Mouse (Mus musculus): ENCODE data around the gene Tecr.
A peak's percentile ranks its signal among the peaks of the same experiment; 100 is the strongest.

Gene Tecr

GRCm38 (mm10) chr8:83607661-83608397 is at the start of gene Tecr, which contains the start of gene Dnajb1:
Tecr (minus strand) TSS chr8:83607971.
Dnajb1 (plus strand) TSS chr8:83608193.
- peak; percentile 99 for DNase-seq

DNA sequence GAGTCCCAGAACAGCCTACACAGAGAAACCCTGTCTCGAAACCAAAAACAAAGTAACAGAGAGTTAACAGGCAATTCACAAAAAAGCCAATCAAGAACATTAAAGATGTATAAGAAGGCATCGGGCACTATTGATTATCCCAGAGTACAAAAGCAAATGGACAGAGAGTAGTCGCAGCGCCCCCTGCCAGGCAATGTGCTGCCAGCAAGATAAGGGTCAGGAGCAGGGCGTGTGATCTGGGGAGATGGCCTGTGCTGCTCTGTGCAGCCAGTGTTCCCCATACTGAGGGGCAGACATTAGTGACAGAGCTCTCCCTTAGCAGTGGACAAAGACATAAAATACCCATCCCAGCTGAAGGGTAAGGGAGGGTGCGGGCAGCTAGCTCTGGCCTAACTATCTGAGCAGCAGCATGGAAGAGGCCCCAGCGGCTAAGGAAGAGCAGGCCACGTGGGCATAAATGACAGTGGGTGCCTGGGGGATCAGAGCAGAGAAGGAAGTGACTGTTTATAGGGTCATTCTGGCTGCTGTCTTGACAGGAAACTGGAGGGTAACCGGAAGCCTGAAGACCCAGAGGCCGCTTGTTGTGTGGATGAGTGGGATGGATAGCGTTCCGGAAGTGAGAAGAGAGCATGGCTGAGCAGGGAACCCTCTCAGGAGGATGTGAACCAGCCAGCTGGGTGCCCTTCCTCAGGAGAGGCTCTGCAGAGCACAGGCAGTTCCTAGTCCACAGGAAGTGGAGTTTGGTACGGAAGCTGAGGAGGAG is 48.9 kb upstream of the Tecr start:
- no peak for DNase-seq

GRCm38 (mm10) chr8:83656043-83656442 is 48.3 kb upstream of the Tecr start:
- no peak for DNase-seq

GRCm38 (mm10) chr8:83654725-83655124 is 47.0 kb upstream of the Tecr start:
- DNase-seq: no peak

DNA sequence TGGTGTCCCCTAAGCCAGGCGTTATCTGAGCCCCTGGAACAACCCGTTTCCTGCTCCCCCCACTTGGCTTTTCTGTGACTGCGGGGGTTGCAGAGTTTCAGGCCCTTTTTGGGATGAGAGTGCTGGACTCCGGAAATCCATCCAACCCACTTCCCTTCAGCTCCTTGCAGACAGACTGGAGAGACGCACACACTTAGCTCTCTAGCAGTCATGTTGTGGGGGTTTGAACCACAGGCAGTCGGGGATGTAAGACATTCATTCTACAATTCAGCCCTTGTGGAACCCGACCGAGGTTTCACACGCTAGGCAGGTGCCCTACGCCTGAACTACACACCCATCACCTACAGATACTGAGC is 45.9 kb upstream of the Tecr start:
- DNase-seq: no peak

GRCm38 (mm10) chr8:83652744-83653661 is 45.2 kb upstream of the Tecr start:
- DNase-seq: peak; percentile 26

- peak; percentile 96 for DNase-seq
These were observed 44.4 kb upstream of the Tecr start, which contains the start of gene Gipc1 for GRCm38 (mm10) chr8:83652030-83652743. Gipc1 (plus strand) TSS chr8:83652677.

DNA sequence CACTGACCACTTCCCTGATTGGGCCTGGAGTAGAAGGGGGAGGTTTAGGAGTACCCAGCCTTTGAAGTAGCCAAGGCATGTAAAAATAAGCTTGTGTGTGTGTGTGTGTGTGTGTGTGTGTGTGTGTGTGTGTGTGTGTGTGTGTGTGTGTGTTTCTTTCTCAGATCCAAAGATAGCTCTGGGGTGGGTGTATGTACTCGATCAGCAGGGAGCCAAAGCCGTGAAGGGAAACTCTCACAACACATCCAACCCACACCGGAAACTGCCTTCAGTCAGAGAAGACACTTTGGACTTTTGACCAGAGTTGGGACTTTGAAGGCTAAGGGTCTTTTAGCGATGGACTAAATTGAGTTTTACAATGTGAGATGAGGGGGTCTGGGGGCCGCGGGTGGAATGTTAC is 41.9 kb upstream of the Tecr start:
- DNase-seq: no peak

DNA sequence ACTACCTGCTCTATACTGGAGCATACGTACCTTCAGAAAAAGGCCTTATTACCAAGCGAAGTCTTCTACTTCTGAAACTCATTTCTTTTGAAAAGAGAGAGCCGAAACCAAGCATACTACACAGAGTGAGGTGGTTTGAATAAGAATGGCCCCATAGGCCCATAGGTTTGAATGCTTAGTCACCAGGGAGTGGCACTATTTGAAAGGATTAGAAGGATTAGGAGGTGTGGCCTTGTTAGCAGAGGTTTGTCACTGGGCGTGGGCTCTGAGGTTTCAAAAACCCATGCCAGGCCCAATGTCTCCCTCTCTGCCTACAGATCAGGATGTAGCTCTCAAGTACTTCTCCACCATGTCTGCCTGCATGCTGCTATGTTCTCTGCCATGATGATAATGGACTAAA is 40.3 kb upstream of the Tecr start:
- no peak for DNase-seq

GRCm38 (mm10) chr8:83647511-83647910 is 39.7 kb upstream of the Tecr start:
- DNase-seq: no peak

DNA sequence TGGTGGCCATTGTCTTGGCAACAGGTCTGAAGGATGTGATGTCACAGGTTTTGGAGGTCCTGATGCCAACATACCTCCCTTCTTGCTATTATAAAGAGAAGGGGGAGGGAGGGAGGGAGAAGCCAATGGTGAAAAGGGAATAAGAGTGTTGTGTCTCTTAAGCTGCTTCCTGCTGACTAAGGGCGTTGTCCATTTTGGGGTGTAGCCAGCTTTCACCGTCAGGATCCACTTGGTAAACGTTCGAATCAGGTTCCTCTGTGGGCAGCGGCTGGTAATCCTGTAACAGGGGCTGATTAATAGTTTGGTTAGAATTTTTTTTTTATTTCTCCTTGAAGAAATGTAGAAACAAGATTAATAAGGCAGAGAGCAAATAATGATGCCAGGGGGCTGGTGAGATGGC is 31.9 kb upstream of the Tecr start:
- DNase-seq: no peak

GRCm38 (mm10) chr8:83638856-83639255 is 31.1 kb upstream of the Tecr start:
- no peak for DNase-seq

DNA sequence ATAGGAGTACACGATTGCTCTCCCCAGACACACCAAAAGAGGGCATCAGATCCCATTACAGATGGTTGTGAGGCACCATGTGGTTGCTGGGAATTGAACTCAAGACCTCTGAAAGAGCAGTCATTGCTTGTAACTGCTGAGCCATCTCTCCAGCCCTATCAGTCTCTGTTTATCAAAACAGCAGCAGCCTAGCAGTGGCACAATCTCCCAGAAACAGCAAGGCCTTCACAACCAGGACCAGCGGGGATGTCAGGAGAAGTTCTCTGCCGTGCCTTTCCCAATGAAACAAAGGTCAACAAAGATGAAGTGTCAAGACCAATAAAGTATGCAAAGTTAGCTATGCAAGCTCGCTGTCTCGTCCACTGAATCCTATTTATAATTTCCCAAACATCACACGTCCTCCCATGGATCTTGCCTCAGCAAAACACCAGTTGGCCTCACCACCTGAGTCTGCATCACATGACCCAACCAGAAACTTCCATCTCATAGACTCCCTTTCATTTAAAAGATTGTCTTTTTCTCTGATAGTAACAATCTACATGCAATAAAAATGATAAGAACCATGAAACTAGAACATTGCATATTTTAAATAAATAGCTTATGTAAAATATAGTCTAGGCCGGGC is 24.4 kb upstream of the Tecr start:
- no peak for DNase-seq

DNA sequence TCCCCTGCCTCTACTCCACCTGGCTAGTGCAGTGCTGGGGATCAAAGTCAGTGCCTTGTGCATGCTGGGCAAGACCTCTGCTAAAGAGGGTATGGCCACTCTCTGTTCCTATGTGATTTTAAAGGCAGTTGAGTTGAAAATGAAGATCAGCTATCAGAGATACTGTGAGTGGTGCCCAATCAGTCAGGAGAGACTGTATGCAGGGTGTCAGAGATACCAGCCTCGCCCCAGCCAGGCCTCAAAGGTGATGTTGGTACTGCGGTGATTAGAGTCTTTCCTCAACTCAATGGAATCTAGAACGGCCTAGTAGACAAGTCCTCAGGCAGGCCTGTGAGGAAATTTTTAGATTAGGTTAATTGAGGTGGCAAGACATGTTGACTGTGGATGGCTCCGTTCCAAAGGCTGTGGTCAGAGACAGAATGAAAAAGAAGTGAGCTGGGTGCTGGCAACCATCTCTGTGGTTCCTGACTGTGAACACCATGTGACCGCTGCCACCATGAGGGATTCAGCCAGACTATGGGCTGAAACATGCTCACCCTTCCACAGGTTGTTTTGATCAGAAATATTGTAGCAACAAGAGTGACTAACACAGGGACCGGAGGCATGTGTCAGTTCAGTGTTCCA is 18.0 kb upstream of the Tecr start:
- no peak for DNase-seq

DNA sequence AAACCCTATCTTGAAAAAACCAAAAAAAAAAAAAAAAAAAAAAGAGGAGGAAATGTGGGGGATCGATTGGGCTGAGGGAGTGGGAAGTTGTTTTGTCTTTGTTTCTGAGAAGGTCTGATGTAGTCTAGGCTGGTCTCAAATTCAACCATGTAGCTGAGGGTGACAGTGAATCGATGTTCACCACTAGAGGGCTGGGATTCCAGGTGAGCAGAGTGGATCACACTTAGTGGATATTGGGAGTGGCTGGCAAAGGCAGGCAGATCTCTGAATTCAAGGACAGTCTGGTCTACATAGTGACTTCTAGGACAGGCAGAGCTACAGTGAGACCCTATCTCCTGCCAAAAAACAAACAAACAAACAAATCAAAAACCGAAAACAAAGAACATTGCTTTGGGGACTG is 17.0 kb upstream of the Tecr start:
- no peak for DNase-seq

- DNase-seq: no peak
These were observed 15.8 kb upstream of the Tecr start for GRCm38 (mm10) chr8:83623549-83623948.

- DNase-seq: peak; percentile 95
These were observed 14.7 kb upstream of the Tecr start for GRCm38 (mm10) chr8:83622389-83622989.

DNA sequence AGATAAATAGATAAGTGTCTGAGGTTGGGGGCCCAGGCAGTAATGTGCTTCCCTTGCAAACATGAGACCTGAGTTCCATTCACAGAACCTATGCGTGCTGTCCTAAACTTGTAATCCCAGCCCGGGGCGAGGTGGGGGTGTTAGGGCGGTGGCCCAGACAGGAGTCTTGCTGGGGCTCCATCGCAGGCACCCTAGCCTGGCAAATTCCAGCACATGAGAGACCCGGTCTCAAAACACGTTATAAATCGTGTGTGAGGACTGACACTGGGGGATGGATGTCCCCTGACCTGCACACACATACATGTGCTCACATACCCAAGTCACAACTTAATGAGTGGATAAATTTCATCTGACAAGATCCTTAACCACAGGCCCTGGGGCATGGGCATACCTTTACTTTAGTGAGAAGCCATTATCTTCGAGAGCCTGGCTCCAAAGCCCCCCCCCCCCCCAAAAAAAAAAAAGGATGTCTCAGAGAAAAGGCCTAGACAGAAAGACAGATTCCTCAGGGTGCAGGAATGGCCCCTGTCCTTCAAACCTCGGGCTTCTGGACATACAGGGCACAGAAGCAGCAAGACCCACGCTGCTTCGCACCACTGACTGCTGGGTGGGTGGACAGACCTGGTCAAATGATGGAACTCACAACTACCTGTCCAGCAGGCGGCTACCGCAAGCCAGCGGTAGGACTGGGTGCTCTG is 14.1 kb upstream of the Tecr start:
- DNase-seq: no peak

DNA sequence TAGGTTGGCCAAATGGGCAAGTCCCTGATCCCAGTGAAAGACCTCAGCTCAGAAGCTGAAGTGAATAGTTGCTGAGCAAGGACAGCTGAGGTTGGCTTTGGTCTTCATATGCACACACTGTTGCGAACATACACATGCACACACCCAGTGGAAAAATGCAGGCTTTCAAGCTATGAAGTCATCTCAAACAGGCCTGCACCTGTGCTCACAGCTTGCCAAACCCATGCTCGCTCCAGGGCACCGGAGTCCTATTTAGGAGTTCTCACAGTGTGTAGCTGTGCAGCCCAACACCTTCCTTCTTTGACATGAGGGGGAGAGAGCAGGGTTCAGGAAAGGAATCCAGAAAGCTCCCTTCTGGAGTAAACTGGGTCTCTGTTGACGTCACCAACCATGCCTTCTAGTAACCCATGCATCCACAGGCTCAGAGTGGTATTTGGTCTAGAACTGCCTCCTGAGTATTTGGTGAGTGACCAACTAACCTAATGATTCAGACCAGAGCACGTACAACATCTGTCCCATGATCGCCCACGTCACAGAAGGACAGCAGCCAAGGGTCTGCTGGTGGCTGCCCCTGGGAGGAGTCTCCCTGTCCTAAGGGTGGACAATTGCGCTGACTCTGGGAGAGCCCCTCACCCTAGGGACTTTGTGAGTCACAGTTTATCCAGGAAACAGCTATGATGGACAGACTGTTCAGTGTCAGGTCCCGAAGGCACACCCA is 12.0 kb upstream of the Tecr start:
- no peak for DNase-seq

- DNase-seq: no peak
These were observed 10.8 kb upstream of the Tecr start for GRCm38 (mm10) chr8:83618566-83618965.
